Mouse (Mus musculus) granulocyte monocyte progenitor cell, adult 5-6 weeks (primary cell): ENCODE results near the gene Rxrg. TPM values are rescaled to one million over a fixed set of nuclear protein-coding genes. Genes with fewer than 3 reads are reported as not detected.

Experiments used
- ATAC-seq: replicated peaks from 2 replicates; pipeline ENCODE4 v1.8.0; 2016; ENCODE audit warnings: mild to moderate bottlenecking, moderate TSS enrichment, inconsistent platforms; ENCODE audit not compliant: poor library complexity, severe bottlenecking
- total RNA-seq, 2 experiments: library from RNA; stranded (forward) in 1 of 2; stranded (reverse) in 1 of 2; fragments of 200-712, 200-1000 nt in 1 of 2; fragments of >200 nt in 1 of 2; fragmentation: Nextera tagmentation in 1 of 2; gene quantifications; 2 replicates each; pipeline ENCODE4 v1.2.3; 2014 to 2017

Gene Rxrg
- total RNA-seq (2014; fragmentation: Nextera tagmentation) (not detected in 2 replicates), total RNA-seq (2017) (not detected in 2 replicates)

- ATAC-seq: peak; percentile 78
These were observed at the start of gene Rxrg for GRCm38 (mm10) chr1:167598255-167599081. Rxrg (plus strand) TSS chr1:167598384.

- no peak for ATAC-seq
These were observed 48.9 kb upstream of the Rxrg start for GRCm38 (mm10) chr1:167549324-167549723.

- peak; percentile 79 for ATAC-seq
These were observed 46.6 kb upstream of the Rxrg start for GRCm38 (mm10) chr1:167551601-167552000.

GRCm38 (mm10) chr1:167553959-167554526 is 44.1 kb upstream of the Rxrg start:
- ATAC-seq: peak; percentile 81

- peak; percentile 20; the same call in 1 of the 2 replicates for ATAC-seq
These were observed 31.6 kb upstream of the Rxrg start for GRCm38 (mm10) chr1:167566571-167566970.

- no peak for ATAC-seq
These were observed 19.1 kb upstream of the Rxrg start for GRCm38 (mm10) chr1:167579131-167579530.

- peak; percentile 53; the same call in 1 of the 2 replicates for ATAC-seq
These were observed 15.0 kb upstream of the Rxrg start for GRCm38 (mm10) chr1:167583195-167583594.

- ATAC-seq: no peak
These were observed 14.3 kb upstream of the Rxrg start for GRCm38 (mm10) chr1:167583888-167584287.

GRCm38 (mm10) chr1:167588747-167589558 is 9.2 kb upstream of the Rxrg start:
- no peak for ATAC-seq

GRCm38 (mm10) chr1:167592175-167592574 is 6.0 kb upstream of the Rxrg start:
- no peak for ATAC-seq

- ATAC-seq: no peak
These were observed 1.1 kb downstream of the Rxrg start for GRCm38 (mm10) chr1:167599211-167599735.

- ATAC-seq: no peak
These were observed 10.1 kb downstream of the Rxrg start for GRCm38 (mm10) chr1:167608201-167608741.

GRCm38 (mm10) chr1:167617131-167617530 is 18.9 kb downstream of the Rxrg start:
- no peak for ATAC-seq

GRCm38 (mm10) chr1:167617995-167618489 is 19.9 kb downstream of the Rxrg start:
- ATAC-seq: no peak

GRCm38 (mm10) chr1:167620206-167620795 is 22.1 kb downstream of the Rxrg start:
- no peak for ATAC-seq

- no peak for ATAC-seq
These were observed 26.9 kb downstream of the Rxrg start for GRCm38 (mm10) chr1:167625098-167625497.

- no peak for ATAC-seq
These were observed 33.6 kb downstream of the Rxrg start for GRCm38 (mm10) chr1:167631765-167632164.

- no peak for ATAC-seq
These were observed 37.5 kb downstream of the Rxrg start for GRCm38 (mm10) chr1:167635702-167636101.

- peak; percentile 80 for ATAC-seq
These were observed 38.8 kb downstream of the Rxrg start for GRCm38 (mm10) chr1:167636948-167637347.

- ATAC-seq: peak; percentile 77
These were observed 39.9 kb downstream of the Rxrg start for GRCm38 (mm10) chr1:167638053-167638452.
